Mouse (Mus musculus): Measurements from ENCODE around the gene Syap1.
A peak's percentile ranks its signal among the peaks of the same experiment; 100 is the strongest.

DNA sequence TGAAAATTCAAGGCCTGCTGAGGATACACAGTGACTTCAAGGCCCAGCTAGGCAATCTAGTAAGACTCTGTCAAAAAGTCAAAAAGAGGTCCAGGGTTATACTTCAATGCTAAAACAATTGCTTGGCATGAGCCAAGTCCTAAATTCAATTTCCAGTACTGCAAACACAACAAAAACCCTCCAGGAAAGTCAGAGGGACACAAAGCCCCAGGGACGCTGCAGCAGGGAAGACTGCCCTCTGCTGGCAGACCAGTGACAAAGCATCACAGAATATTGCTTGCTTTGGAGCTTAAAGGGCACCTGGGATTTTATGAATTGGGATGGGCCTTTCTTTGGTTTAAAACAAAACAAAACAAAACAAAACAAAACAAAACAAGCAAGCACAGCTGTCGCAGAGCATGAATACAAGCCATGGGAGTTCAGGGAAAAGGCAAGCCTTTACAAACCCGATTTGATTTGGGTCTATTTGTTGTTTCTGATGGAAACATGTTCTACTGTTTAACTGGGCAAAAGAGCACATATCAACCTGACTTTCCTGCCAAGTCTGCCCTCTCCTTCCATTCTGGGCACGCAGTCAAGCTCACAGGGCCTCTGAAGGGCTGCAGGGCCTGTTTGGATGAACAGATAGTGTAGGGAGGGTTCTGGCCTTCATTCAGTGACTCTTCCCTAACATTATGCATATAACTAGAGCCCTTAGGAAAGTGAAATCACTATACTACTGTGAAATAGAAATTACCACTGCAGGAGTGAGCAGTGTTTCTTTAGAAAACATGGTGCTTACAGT is 16.3 kb downstream of the Syap1 start:
- TF ChIP-seq POLR2A (IDR thresholded peaks at IDR 0.05; ENCODE audit: extremely low read depth, insufficient read depth, low read length) (no peak), CTCF (IDR thresholded peaks at IDR 0.05; ENCODE audit: low read depth, low read length) (peak; percentile 81)
